Mouse (Mus musculus): ENCODE results near the gene Olfr167.
"Not testable (repeated sequence)": the region's sequence is repeated elsewhere in the genome, so short reads cannot be mapped to it uniquely, and the experiment has no call there.

The Olfr167 gene

DNA sequence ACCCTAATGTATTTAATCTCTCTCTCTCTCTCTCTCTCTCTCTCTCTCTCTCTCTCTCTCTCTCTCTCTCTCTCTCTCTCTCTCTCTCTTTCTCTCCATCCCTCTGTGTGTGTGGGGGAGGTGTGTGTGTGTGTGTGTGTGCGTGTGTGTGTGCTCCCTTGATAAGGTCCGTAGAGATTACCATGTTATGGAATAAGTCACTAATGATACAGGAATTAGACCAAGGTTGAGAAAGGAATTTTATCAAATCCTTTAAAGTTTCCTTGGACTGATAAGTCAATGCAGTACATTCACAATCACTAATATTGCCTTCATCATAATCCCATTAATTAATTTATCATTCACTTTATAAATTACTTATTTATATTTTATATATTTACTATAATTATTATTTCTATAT, at the start of gene Olfr167:
Gene Olfr167, minus strand, starts transcription at position 101 of the 400 bp plus-strand sequence.
- no peak for DNase-seq (ENCODE audit: low spot score in 2 of 2)

DNA sequence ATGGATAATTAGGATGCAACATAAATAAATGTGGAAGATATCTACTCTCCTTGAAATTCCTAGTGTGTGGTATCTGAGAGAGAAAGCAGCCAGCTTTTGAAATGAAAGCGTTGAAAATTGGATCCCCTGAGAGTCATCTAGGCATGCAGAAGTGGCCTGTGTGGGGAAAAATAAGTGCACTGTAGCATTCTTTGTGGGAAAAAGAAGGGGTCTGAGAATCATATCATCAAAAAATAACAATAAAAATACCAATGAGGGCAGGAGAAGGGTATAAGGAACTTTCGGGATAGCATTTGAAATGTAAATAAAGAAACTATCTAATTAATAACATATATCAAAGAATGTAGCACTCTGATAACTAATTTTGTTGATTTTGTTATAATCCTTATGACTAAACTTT, 49.6 kb upstream of the Olfr167 start, which contains the start of gene Olfr169:
Gene Olfr169, minus strand, starts transcription at position 101 of the 400 bp plus-strand sequence.
- DNase-seq (ENCODE audit: low spot score in 2 of 2) = not testable (repeated sequence)

DNA sequence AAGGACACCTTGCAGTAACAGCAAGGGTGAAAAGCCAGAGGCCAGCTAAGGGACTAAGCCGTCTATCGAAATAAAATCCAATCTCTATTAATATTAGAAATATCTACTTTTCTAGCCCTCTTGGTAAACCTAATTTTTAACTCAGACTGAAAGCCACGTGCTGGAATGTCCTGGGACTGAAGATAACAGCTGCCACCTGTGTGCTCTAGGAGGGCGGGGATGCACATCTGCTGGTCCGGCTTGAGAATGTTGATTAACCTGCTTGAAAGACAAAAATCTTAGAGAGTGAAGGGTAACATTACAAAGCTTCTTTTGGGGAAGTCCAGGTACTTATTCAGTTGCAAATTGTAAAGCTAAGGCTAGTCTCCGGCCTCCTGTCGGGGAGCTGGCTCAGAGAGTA, 31.4 kb upstream of the Olfr167 start:
- not testable (repeated sequence) for DNase-seq (ENCODE audit: low spot score in 2 of 2)

DNA sequence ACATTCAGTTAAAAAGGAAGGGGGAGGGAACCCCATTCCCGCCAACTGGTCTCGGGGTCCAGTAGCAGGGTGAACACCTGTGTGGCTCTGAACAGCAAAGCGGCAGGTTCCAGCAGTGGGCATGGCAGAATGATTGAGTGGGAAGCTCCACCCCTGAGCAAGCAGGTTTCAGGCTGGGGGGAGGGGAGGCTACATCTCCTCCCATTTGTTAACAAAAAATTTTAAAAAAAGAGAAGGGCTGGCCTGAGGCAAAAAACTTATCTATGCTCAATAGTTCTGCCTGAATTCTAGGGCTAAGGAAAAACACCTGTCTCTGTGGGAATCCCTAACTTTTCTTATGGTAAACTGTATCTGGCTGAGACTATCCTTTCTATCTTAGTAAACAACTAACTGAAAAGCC, 30.2 kb upstream of the Olfr167 start:
- DNase-seq (ENCODE audit: low spot score in 2 of 2) = not testable (repeated sequence)

DNA sequence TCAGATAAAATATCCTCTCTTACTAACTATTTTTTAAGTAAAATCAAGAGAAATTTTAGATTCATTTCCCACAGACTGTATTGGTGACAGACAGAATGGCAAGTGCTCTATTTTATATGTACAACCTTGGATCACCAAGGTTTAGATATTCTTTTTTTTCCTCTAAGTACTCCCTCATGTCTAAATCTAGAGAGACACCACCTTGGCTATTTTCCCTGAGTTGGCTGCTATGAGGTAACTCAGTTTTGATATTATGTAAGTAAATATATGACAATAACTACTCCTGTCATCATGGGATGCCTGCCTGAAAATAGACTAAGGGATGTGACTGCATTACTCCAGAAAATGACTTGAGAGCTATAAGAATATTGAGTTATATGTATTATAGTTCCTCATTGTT, 13.4 kb upstream of the Olfr167 start, which contains the start of gene Olfr168:
Gene Olfr168, minus strand, starts transcription at position 101 of the 400 bp plus-strand sequence.
- DNase-seq (ENCODE audit: low spot score in 2 of 2) = no peak

DNA sequence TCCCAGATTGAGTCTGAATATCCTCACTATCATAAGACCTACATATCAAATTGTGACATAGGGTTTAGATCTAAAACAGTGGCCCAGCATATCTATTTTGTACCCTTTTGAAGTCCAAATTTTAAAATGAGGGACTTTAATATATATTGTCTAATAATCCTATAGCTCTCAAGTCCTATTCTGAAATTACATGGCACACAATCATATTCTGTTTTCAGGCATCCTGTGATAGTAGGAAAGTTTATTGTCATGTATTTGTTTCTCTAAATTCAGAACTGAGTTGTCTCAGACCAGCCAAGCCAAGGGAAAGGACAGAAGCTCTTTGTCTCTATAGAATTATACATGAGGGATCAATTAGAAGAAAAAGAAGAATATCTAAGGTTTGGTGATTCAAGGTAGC, 38.7 kb downstream of the Olfr167 start, which contains the start of gene Olfr166:
Gene Olfr166, plus strand, starts transcription at position 301 of the 400 bp plus-strand sequence.
- no peak for DNase-seq (ENCODE audit: low spot score in 2 of 2)

DNA sequence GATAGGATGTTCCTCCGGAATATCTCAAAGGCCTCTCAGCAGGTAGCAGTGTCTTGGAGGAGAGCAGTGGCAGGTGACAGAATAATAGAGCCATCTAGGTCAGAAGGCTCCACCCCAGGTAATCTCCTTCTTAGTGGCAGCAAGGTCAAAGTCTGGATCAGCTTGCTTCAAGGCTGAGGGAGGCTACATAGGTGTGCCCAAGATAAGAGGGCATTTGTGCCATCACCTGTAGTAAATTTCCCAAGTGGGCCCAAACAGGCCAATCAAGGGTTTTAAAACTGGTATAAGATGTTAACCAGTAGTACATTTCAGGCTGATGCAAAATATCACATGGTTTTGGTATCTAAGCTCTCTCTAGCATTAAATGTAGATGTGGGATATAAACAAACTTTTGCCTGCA, 57.7 kb downstream of the Olfr167 start:
- DNase-seq (ENCODE audit: low spot score in 2 of 2) = no peak

Data from frontal cortex, postnatal 10 days (tissue).